Mouse (Mus musculus): Measurements from ENCODE around the gene Rab19. TPM values are rescaled to one million over a fixed set of nuclear protein-coding genes. Genes with fewer than 3 reads are reported as not detected.
A peak's percentile ranks its signal among the peaks of the same experiment; 100 is the strongest.

Rab19 gene
- polyA plus RNA-seq, 1 experiment from 2014 or later: 0.32 TPM

- Histone ChIP-seq H3K27me3 (replicated peaks; ENCODE audit: control insufficient read depth, insufficient read depth, low read length) (no peaks in the 10 kb centered on the region; the same call in 1 of the 2 replicates), H3K9ac (ENCODE audit: low read length) (peak overlapping the region; percentile 95), H3K27ac (ENCODE audit: low read depth, low read length) (peak overlapping the region; percentile 95), H3K4me1 (ENCODE audit: control insufficient read depth, insufficient read depth, low read length) (peaks cover 10% of the 10 kb centered on the region), H3K36me3 (ENCODE audit: control insufficient read depth, insufficient read depth, low read length) (no peaks in the 10 kb centered on the region), H3K4me2 (ENCODE audit: low read length) (peak overlapping the region; percentile 62), H3K4me3 (ENCODE audit: low read depth, low read length) (peak overlapping the region; percentile 97), H3K9me3 (replicated peaks; ENCODE audit: control insufficient read depth, low read length) (no peaks in the 10 kb centered on the region)
- ATAC-seq: no peak
- peak; percentile 60 for DNase-seq (ENCODE audit: low spot score)
- WGBS: under 1% methylated on average over 35 of the region's 43 CpGs
These were observed 38.4 kb downstream of the Rab19 start for GRCm38 (mm10) chr6:39419386-39419850.

GRCm38 (mm10) chr6:39419851-39420721 lies 39.1 kb downstream of the Rab19 start, which contains the start of gene Mkrn1:
Gene Mkrn1, minus strand, starts transcription at chr6:39420462.
- no peaks in the 10 kb centered on the region for H3K36me3 ChIP-seq (ENCODE audit: control insufficient read depth, insufficient read depth, low read length)
- H3K4me1 ChIP-seq (ENCODE audit: control insufficient read depth, insufficient read depth, low read length): peaks cover 10% of the 10 kb centered on the region
- ATAC-seq: peak; percentile 95
- H3K4me2 ChIP-seq (ENCODE audit: low read length): peak within 1 kb of the TSS; percentile 62
- WGBS: under 1% methylated on average over 60 of the region's 82 CpGs
- H3K27me3 ChIP-seq (replicated peaks; ENCODE audit: control insufficient read depth, insufficient read depth, low read length): no peaks in the 10 kb centered on the region; the same call in 1 of the 2 replicates
- peak; percentile 94 for DNase-seq (ENCODE audit: low spot score)
- peak within 1 kb of the TSS; percentile 95 for H3K9ac ChIP-seq (ENCODE audit: low read length)
- peak within 1 kb of the TSS; percentile 95 for H3K27ac ChIP-seq (ENCODE audit: low read depth, low read length)
- H3K9me3 ChIP-seq (replicated peaks; ENCODE audit: control insufficient read depth, low read length): no peaks in the 10 kb centered on the region
- peak within 1 kb of the TSS; percentile 97 for H3K4me3 ChIP-seq (ENCODE audit: low read depth, low read length)

GRCm38 (mm10) chr6:39420867-39421266 lies 39.9 kb downstream of the Rab19 start:
- no peak for DNase-seq (ENCODE audit: low spot score)
- ATAC-seq: no peak
- WGBS: 53% methylated on average over 4 of the region's 4 CpGs
- peak overlapping the region; percentile 62 for H3K4me2 ChIP-seq (ENCODE audit: low read length)
- no peaks in the 10 kb centered on the region for H3K9me3 ChIP-seq (replicated peaks; ENCODE audit: control insufficient read depth, low read length)
- H3K27ac ChIP-seq (ENCODE audit: low read depth, low read length): peak overlapping the region; percentile 95; the same call in 1 of the 2 replicates
- H3K4me1 ChIP-seq (ENCODE audit: control insufficient read depth, insufficient read depth, low read length): peaks cover 10% of the 10 kb centered on the region
- peak overlapping the region; percentile 97 for H3K4me3 ChIP-seq (ENCODE audit: low read depth, low read length)
- no peak overlapping the region for H3K9ac ChIP-seq (ENCODE audit: low read length)
- no peaks in the 10 kb centered on the region for H3K36me3 ChIP-seq (ENCODE audit: control insufficient read depth, insufficient read depth, low read length)
- no peaks in the 10 kb centered on the region; the same call in 1 of the 2 replicates for H3K27me3 ChIP-seq (replicated peaks; ENCODE audit: control insufficient read depth, insufficient read depth, low read length)

GRCm38 (mm10) chr6:39423130-39423551 lies 42.2 kb downstream of the Rab19 start:
- H3K27ac ChIP-seq (ENCODE audit: low read depth, low read length): no peak overlapping the region
- H3K4me1 ChIP-seq (ENCODE audit: control insufficient read depth, insufficient read depth, low read length): peaks cover 4% of the 10 kb centered on the region
- DNase-seq (ENCODE audit: low spot score): no peak
- no peaks in the 10 kb centered on the region for H3K9me3 ChIP-seq (replicated peaks; ENCODE audit: control insufficient read depth, low read length)
- no peaks in the 10 kb centered on the region for H3K36me3 ChIP-seq (ENCODE audit: control insufficient read depth, insufficient read depth, low read length)
- 67% methylated on average over 6 of the region's 6 CpGs for WGBS
- no peak overlapping the region for H3K9ac ChIP-seq (ENCODE audit: low read length)
- no peak overlapping the region for H3K4me2 ChIP-seq (ENCODE audit: low read length)
- H3K4me3 ChIP-seq (ENCODE audit: low read depth, low read length): no peak overlapping the region
- no peak for ATAC-seq
- H3K27me3 ChIP-seq (replicated peaks; ENCODE audit: control insufficient read depth, insufficient read depth, low read length): no peaks in the 10 kb centered on the region; the same call in 1 of the 2 replicates

GRCm38 (mm10) chr6:39423686-39424085 lies 42.7 kb downstream of the Rab19 start:
- ATAC-seq (no peak), DNase-seq (ENCODE audit: low spot score) (no peak)
- H3K9me3 ChIP-seq (replicated peaks; ENCODE audit: control insufficient read depth, low read length): no peaks in the 10 kb centered on the region
- H3K4me2 ChIP-seq (ENCODE audit: low read length): no peak overlapping the region
- H3K4me3 ChIP-seq (ENCODE audit: low read depth, low read length): no peak overlapping the region
- no peak overlapping the region for H3K9ac ChIP-seq (ENCODE audit: low read length)
- H3K27ac ChIP-seq (ENCODE audit: low read depth, low read length): no peak overlapping the region
- 90% methylated on average over 7 of the region's 7 CpGs for WGBS
- H3K27me3 ChIP-seq (replicated peaks; ENCODE audit: control insufficient read depth, insufficient read depth, low read length): no peaks in the 10 kb centered on the region; the same call in 1 of the 2 replicates
- no peaks in the 10 kb centered on the region for H3K4me1 ChIP-seq (ENCODE audit: control insufficient read depth, insufficient read depth, low read length)
- H3K36me3 ChIP-seq (ENCODE audit: control insufficient read depth, insufficient read depth, low read length): no peaks in the 10 kb centered on the region

GRCm38 (mm10) chr6:39425181-39425580 lies 44.2 kb downstream of the Rab19 start:
- no peaks in the 10 kb centered on the region; the same call in 1 of the 2 replicates for H3K27me3 ChIP-seq (replicated peaks; ENCODE audit: control insufficient read depth, insufficient read depth, low read length)
- H3K9me3 ChIP-seq (replicated peaks; ENCODE audit: control insufficient read depth, low read length): no peaks in the 10 kb centered on the region
- 87% methylated on average over 2 of the region's 2 CpGs for WGBS
- no peaks in the 10 kb centered on the region for H3K36me3 ChIP-seq (ENCODE audit: control insufficient read depth, insufficient read depth, low read length)
- H3K4me1 ChIP-seq (ENCODE audit: control insufficient read depth, insufficient read depth, low read length): no peaks in the 10 kb centered on the region
- no peak overlapping the region for H3K27ac ChIP-seq (ENCODE audit: low read depth, low read length)
- H3K4me2 ChIP-seq (ENCODE audit: low read length): no peak overlapping the region
- DNase-seq (ENCODE audit: low spot score): no peak
- H3K4me3 ChIP-seq (ENCODE audit: low read depth, low read length): no peak overlapping the region
- ATAC-seq: no peak
- H3K9ac ChIP-seq (ENCODE audit: low read length): no peak overlapping the region

GRCm38 (mm10) chr6:39426725-39427124 lies 45.8 kb downstream of the Rab19 start:
- Histone ChIP-seq H3K4me2 (ENCODE audit: low read length) (no peak overlapping the region), H3K9me3 (replicated peaks; ENCODE audit: control insufficient read depth, low read length) (no peaks in the 10 kb centered on the region), H3K4me1 (ENCODE audit: control insufficient read depth, insufficient read depth, low read length) (no peaks in the 10 kb centered on the region), H3K4me3 (ENCODE audit: low read depth, low read length) (no peak overlapping the region), H3K27ac (ENCODE audit: low read depth, low read length) (no peak overlapping the region), H3K27me3 (replicated peaks; ENCODE audit: control insufficient read depth, insufficient read depth, low read length) (no peaks in the 10 kb centered on the region; the same call in 1 of the 2 replicates), H3K36me3 (ENCODE audit: control insufficient read depth, insufficient read depth, low read length) (no peaks in the 10 kb centered on the region), H3K9ac (ENCODE audit: low read length) (no peak overlapping the region)
- 95% methylated on average over 4 of the region's 4 CpGs for WGBS
- no peak for DNase-seq (ENCODE audit: low spot score)
- ATAC-seq: no peak

GRCm38 (mm10) chr6:39427276-39428003 lies 46.5 kb downstream of the Rab19 start:
- Histone ChIP-seq H3K4me3 (ENCODE audit: low read depth, low read length) (no peak overlapping the region), H3K9me3 (replicated peaks; ENCODE audit: control insufficient read depth, low read length) (no peaks in the 10 kb centered on the region), H3K4me2 (ENCODE audit: low read length) (no peak overlapping the region), H3K4me1 (ENCODE audit: control insufficient read depth, insufficient read depth, low read length) (no peaks in the 10 kb centered on the region), H3K36me3 (ENCODE audit: control insufficient read depth, insufficient read depth, low read length) (no peaks in the 10 kb centered on the region), H3K27me3 (replicated peaks; ENCODE audit: control insufficient read depth, insufficient read depth, low read length) (no peaks in the 10 kb centered on the region), H3K9ac (ENCODE audit: low read length) (no peak overlapping the region), H3K27ac (ENCODE audit: low read depth, low read length) (no peak overlapping the region)
- ATAC-seq (no peak), DNase-seq (ENCODE audit: low spot score) (no peak)
- 82% methylated on average over 4 of the region's 4 CpGs for WGBS
